17 mouse cellular contexts compared by ENCODE assay signal in the genomic region with DNA sequence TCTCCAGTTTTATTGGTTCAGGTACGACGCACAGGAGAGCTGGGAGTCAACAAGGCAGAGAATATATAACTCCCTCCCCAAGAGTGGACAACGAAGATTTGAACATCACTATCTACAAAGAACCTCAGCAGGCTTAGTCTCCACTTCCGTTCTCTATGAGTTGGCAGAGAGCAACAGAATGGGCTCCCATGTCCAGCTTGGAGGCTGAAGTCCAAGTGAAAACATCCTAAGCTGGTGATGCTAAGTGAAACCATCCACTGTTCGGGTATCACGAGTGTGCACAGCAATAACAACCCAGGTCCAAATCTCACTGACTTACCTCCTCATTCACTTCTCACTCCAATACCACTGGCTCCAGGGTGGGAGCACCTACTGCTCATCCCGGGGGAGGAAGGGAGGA.
"Had no signal": no experiment of that assay in that cellular context is flagged by ENCODE, and none has a peak within 500 bp of the region (broad histone marks: within the 10 kb centered on the region; RNA-seq: fewer than 3 reads in every experiment).

No protein-coding gene starts in this region.

- H3K4me3 ChIP-seq: neural tube, embryonic 12.5 days; neural tube, embryonic 13.5 days; neural tube, embryonic 15.5 days; stomach, embryonic 15.5 days had no signal

- H3K36me3 ChIP-seq: neural tube, embryonic 12.5 days; neural tube, embryonic 13.5 days; neural tube, embryonic 15.5 days; stomach, embryonic 15.5 days had no signal

- H3K27ac ChIP-seq: neural tube, embryonic 12.5 days; neural tube, embryonic 13.5 days; neural tube, embryonic 15.5 days; stomach, embryonic 15.5 days; stomach, postnatal 0 days had no signal

- H3K4me2 ChIP-seq: neural tube, embryonic 12.5 days; neural tube, embryonic 13.5 days; neural tube, embryonic 15.5 days; stomach, embryonic 15.5 days had no signal

- DNase-seq: retina, postnatal 1 day; right cerebral cortex, adult 18-20 months; right cerebral cortex, postnatal 14 days; right cerebral cortex, postnatal 25 days; right cerebral cortex, postnatal 4 days; spleen, adult 18-20 months; thymus, adult 18-20 months; thymus, adult 2 months; thymus, postnatal 14 days; thymus, postnatal 25 days; thymus, postnatal 36 days; thymus, postnatal 4 days had no signal

- H3K4me1 ChIP-seq: neural tube, embryonic 12.5 days; neural tube, embryonic 13.5 days; neural tube, embryonic 15.5 days; stomach, embryonic 15.5 days had no signal

- H3K9me3 ChIP-seq: neural tube, embryonic 12.5 days; neural tube, embryonic 13.5 days; neural tube, embryonic 15.5 days; stomach, embryonic 15.5 days had no signal

- H3K27me3 ChIP-seq: neural tube, embryonic 12.5 days; neural tube, embryonic 13.5 days; neural tube, embryonic 15.5 days; stomach, embryonic 15.5 days had no signal

- H3K9ac ChIP-seq: neural tube, embryonic 12.5 days; neural tube, embryonic 13.5 days; neural tube, embryonic 15.5 days; stomach, embryonic 15.5 days had no signal
